Mouse (Mus musculus): ENCODE measurements around the gene Rin3. TPM values are rescaled to one million over a fixed set of nuclear protein-coding genes. Genes with fewer than 3 reads are reported as not detected.

Rin3 gene
- polyA plus RNA-seq (2015; fragmentation: Illumina TruSeq; extraction: RNeasy Lipid Tissue Mini Kit (QIAGEN cat#74804); ENCODE audit: insufficient read depth, low read depth, low replicate concordance): 4.4 TPM

GRCm38 (mm10) chr12:102282763-102283482 lies at the start of gene Rin3:
Rin3 (plus strand) TSS chr12:102283048.

GRCm38 (mm10) chr12:102439632-102440023 lies 156.8 kb downstream of the Rin3 start, which contains the start of gene Lgmn:
Lgmn (minus strand) TSS chr12:102439813.

Other genes with a start within 250 kb of the Rin3 start
- gene Slc24a4, start 154.3 kb upstream of the Rin3 start, polyA plus RNA-seq (2015; fragmentation: Illumina TruSeq; extraction: RNeasy Lipid Tissue Mini Kit (QIAGEN cat#74804); ENCODE audit: insufficient read depth, low read depth, low replicate concordance): not detected
- 12.7 TPM for gene Lgmn, start 156.8 kb downstream of the Rin3 start, polyA plus RNA-seq (2015; fragmentation: Illumina TruSeq; extraction: RNeasy Lipid Tissue Mini Kit (QIAGEN cat#74804); ENCODE audit: insufficient read depth, low read depth, low replicate concordance)
- 12.9 TPM for gene Golga5, start 186.1 kb downstream of the Rin3 start, polyA plus RNA-seq (2015; fragmentation: Illumina TruSeq; extraction: RNeasy Lipid Tissue Mini Kit (QIAGEN cat#74804); ENCODE audit: insufficient read depth, low read depth, low replicate concordance)

Measured in pancreas, adult 10 weeks (tissue).